Mouse (Mus musculus): ENCODE results near the gene Psma4.

Gene Psma4

DNA sequence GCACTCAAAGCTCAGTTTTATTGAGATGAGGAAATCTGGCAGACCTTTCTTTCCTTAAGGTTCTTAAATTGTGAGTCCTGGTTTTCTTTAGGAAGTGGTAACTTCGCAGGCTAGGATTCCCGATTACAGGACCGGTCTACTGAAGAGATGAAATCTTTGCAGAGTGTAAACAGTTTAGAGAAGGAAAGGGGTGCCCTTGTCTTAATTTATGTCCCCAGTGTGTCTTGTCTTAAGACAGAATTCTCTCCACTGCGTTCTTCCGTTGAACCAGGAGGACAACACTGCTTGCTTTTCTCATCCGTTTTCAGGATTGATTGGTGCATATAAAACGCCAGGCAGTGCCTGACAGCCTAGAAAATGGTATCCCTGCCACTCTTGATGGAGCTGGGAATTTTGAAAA lies 31.8 kb downstream of the Psma4 start:
- no peak for DNase-seq (ENCODE audit: low read depth in 2 of 2, low spot score in 2 of 2)

DNA sequence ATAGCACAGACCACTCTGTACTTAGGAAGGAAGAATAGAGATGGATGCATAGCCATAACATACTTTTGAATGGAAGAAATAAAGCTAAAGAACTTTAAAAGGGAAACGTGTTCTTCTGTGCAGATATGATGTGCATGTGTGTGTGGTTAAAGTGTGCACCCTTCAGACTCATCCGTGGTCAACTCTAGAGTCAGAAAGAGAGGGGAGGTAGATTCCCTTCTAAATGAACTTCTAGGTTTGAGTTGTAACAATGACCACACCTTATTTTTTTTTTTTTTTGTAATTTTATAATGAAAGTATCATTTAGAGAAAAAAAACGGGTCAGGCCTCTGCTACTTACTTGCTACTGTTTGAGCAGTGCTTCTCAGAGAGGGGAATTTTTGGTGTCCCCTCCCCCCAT lies 39.8 kb downstream of the Psma4 start:
- no peak for DNase-seq (ENCODE audit: low read depth in 2 of 2, low spot score in 2 of 2)

DNA sequence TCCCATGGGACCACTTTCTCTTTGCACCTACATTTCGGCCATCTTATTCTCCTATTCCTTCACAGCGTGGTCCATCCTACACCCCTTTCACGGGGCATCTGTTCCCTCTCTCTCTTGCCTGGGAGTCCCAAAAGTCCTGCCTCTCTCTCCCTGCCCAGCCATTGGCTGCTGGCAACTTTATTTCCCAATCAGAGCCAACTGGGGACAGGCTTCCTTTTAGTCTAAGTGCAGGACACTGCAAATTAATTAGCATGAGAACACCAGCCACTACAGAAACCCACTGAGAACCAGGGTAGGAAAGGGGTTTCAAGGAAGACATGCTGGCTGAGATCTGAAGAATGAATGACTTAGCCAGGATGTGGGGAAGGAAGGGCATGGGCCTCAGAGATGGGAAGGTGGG lies 43.8 kb downstream of the Psma4 start:
- DNase-seq (ENCODE audit: low read depth in 2 of 2, low spot score in 2 of 2), result no peak

GRCm38 (mm10) chr9:54995645-54996044 lies 45.1 kb downstream of the Psma4 start:
- DNase-seq (ENCODE audit: low read depth in 2 of 2, low spot score in 2 of 2), result no peak

DNA sequence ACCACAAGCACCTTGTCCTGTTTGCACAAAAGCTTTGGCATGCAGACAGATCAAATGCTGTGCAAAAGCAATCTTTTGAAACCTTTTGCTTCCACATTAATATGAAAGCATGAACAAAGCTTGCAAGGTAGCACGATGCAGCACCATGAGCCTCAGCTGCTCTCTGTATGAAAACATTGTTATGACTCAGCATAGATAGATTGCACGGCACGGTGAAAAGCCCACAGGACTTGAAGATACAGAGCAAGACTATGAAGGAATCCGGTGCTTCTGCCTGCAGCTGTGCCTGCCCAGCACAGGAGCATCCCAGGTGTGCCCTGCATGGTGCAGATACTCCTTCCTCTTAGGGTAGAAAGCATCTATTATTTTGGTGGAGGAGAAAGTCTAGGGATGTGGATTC lies 53.0 kb downstream of the Psma4 start:
- no peak for DNase-seq (ENCODE audit: low read depth in 2 of 2, low spot score in 2 of 2)
